Mouse (Mus musculus): ENCODE data around the gene Oxgr1.

DNA sequence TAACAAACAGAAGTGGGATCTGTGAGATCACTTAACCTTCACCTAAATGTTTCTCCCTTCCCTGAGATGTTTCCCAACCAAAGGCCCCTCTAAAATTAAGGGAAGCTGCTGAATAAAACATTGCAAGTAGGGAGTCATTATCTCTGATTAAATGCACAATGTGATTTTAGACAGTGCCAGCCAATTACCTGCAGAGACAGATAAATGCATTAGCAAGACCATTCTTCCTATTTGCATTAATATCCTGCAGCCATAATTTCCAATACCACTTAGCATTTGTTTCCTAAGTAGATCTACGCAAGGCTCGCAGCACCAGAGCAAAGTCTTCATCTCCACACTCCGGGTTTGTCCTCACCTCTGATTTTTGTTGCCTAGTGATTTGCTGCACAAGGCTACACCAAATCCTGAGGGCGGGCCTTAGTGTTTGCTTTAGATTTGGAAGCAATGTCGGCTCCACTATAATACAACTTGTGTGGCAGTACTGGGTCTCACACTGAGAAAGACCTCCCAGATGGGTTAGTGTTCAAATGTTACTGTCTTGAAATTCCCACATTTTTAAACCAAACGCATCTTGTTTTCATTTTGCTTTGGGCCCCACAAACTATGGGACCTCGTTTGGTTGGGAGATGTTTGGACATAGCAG, 46.9 kb upstream of the Oxgr1 start:
- TF ChIP-seq CTCF (IDR thresholded peaks at IDR 0.05; ENCODE audit: low read depth, low read length), result no peak
- no peak for TF ChIP-seq POLR2A (IDR thresholded peaks at IDR 0.05; ENCODE audit: extremely low read depth, insufficient read depth, low read length)
